Mouse (Mus musculus): ENCODE measurements at regions not wholly inside any gene's neighbourhood (a gene's known extent, or its start where the extent isn't known, plus 50 kb on each side); places are given as distances from the start of the nearest gene placed in this dataset.

DNA sequence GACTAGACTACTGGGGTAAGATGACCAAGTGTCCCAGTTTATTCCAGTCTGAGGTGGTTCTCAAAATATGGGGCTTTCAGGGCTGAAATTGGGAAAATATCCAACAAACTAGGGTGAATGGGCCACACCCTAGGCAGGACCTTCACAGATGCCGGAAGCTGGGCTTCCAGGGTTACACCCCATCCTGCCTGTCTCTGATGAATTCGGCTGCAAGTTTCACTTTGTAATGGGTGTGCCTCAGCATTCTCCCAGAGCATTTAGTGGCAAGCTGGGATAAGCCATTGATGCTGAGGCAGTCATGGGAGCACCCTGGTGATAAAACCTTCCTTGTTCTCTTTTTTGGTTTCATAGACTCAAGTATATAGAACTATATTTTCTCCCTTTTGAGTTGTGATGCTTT is 60.4 kb upstream of the Pthlh start:
- TF ChIP-seq POLR2A (IDR thresholded peaks at IDR 0.05; ENCODE audit: insufficient read length, low read depth) (no peak), E2F4 (IDR thresholded peaks at IDR 0.05; ENCODE audit: insufficient read depth) (no peak), USF1 (IDR thresholded peaks at IDR 0.05; ENCODE audit: low read depth) (no peak), MYOG (IDR thresholded peaks at IDR 0.05; ENCODE audit: control insufficient read depth in 1 of 3, insufficient read depth in 1 of 3, insufficient read length in 2 of 3, low read depth in 2 of 3) (no peak), TCF12 (IDR thresholded peaks at IDR 0.05; ENCODE audit: insufficient read depth, poor library complexity, severe bottlenecking) (no peak), MAX (IDR thresholded peaks at IDR 0.05; ENCODE audit: low read depth) (no peak)
